Mouse (Mus musculus): ENCODE results near the gene Srd5a1.

DNA sequence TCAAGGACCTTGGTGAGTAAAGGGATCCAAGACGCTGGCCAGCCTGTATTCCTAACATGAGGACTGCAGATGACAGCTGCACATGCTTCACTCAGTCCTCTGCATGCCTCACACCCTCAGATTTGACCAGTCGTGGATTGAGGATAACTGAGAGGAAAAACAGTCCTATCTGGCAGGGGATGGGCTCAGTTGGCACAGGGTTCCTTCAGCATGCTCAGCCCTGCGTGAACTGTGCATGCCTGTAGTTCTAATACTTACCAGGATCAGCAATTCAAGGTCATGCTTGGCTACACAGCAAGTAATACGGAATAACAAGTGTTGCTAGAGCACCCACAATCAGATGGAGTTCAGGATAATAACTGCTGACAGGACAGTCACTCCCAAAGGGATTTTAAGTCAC is 20.4 kb upstream of the Srd5a1 start:
- TF ChIP-seq GATA1 (IDR thresholded peaks at IDR 0.05; ENCODE audit: borderline replicate concordance, low read length) (no peak), FLI1 (IDR thresholded peaks at IDR 0.05; ENCODE audit: low read length) (no peak)

Measured in megakaryocyte, embryonic 14.5 days (primary cell).